Mouse (Mus musculus) spleen, adult 10 weeks (tissue): Measurements from ENCODE around the gene Bsnd. TPM values are rescaled to one million over a fixed set of nuclear protein-coding genes. Genes with fewer than 3 reads are reported as not detected.

Experiments
- polyA plus RNA-seq: library from polyadenylated mRNA; stranded (reverse); fragments of 350-450 nt; fragmentation: Illumina TruSeq; extraction: RNeasy Lipid Tissue Mini Kit (QIAGEN cat#74804); gene quantifications from one replicate; pipeline ENCODE4 v1.2.3, GENCODE M21; 2015; ENCODE audit warnings: low replicate concordance; ENCODE audit not compliant: insufficient read depth

The Bsnd gene
- not detected for polyA plus RNA-seq

DNA sequence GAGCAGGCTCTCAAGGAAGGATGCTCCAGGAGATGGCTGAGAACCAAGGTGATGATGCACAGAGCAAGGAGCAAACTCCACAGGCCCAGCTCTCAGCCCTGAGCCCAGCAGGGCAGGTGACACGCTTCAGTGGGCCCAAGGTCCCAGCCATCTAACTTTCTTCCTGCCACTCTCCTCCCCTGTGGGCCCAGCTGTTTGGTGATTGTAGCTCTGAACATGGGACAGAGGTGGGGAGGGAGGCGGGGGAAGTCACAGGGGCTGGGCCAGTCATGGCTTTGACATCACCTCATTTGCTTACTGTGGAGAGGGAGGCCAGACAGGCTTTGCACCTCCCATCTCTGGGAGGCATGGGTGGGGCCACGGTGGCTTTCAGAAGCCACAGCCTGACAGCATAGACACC, at the start of gene Bsnd:
Gene Bsnd (minus strand): TSS at position 168 of the 400 bp plus-strand sequence.

Other genes starting within 250 kb of the Bsnd start
- 56.6 TPM for gene Usp24, start 176.1 kb downstream of the Bsnd start, polyA plus RNA-seq
- not detected for gene Pcsk9, start 28.0 kb downstream of the Bsnd start, polyA plus RNA-seq
- gene Dhcr24, start 68.8 kb upstream of the Bsnd start, polyA plus RNA-seq = 8.1 TPM
- gene Lexm, start 125.0 kb upstream of the Bsnd start, polyA plus RNA-seq = not detected
- gene Ttc22, start 130.1 kb upstream of the Bsnd start, polyA plus RNA-seq = not detected
- gene Pars2, start 158.8 kb upstream of the Bsnd start, polyA plus RNA-seq = 5.8 TPM
- gene Ttc4, start 186.7 kb upstream of the Bsnd start, polyA plus RNA-seq = 66.8 TPM
- gene Mroh7, start 238.6 kb upstream of the Bsnd start, polyA plus RNA-seq = 0.90 TPM
- gene Fam151a, start 241.6 kb upstream of the Bsnd start, polyA plus RNA-seq = 0.90 TPM